Comparison of ENCODE assay signal across 33 mouse cellular contexts in genomic region chr3:116141226-116141625, GRCm38 (mm10).
"Had no signal": no experiment of that assay in that cellular context is flagged by ENCODE, and none has a peak within 500 bp of the region (broad histone marks: within the 10 kb centered on the region; RNA-seq: fewer than 3 reads in every experiment).

No protein-coding gene starts in this region.

- ATAC-seq: hindbrain, embryonic 16.5 days; hindbrain, postnatal 0 days; inflammation-experienced regulatory T-cells, adult 6 months; intestine, embryonic 15.5 days; intestine, embryonic 16.5 days; intestine, postnatal 0 days had no signal

- H3K27ac ChIP-seq: heart, embryonic 15.5 days; hindbrain, embryonic 10.5 days; hindbrain, embryonic 12.5 days; hindbrain, embryonic 13.5 days; hindbrain, embryonic 14.5 days; hindbrain, embryonic 15.5 days; hindbrain, postnatal 0 days; intestine, embryonic 15.5 days; kidney, embryonic 15.5 days; kidney, postnatal 0 days; layer of hippocampus, adult 2 months; left cerebral cortex, adult 2 months had no signal

- H3K27me3 ChIP-seq: heart, embryonic 13.5 days; heart, embryonic 15.5 days; hindbrain, embryonic 12.5 days; hindbrain, embryonic 13.5 days; hindbrain, embryonic 15.5 days; intestine, embryonic 15.5 days; kidney, embryonic 15.5 days had no signal

- H3K4me3 ChIP-seq: heart, embryonic 10.5 days; heart, embryonic 13.5 days; heart, embryonic 15.5 days; hindbrain, embryonic 10.5 days; hindbrain, embryonic 12.5 days; hindbrain, embryonic 13.5 days; hindbrain, embryonic 15.5 days; intestine, embryonic 15.5 days; kidney, embryonic 15.5 days; layer of hippocampus, adult 2 months; left cerebral cortex, adult 2 months had no signal

- H3K36me3 ChIP-seq: heart, embryonic 10.5 days; heart, embryonic 13.5 days; heart, embryonic 15.5 days; hindbrain, embryonic 10.5 days; hindbrain, embryonic 12.5 days; hindbrain, embryonic 13.5 days; hindbrain, embryonic 15.5 days; intestine, embryonic 15.5 days; kidney, embryonic 15.5 days had no signal

- H3K4me1 ChIP-seq: hindbrain, embryonic 10.5 days; hindbrain, embryonic 12.5 days; hindbrain, embryonic 13.5 days; hindbrain, embryonic 15.5 days; intestine, embryonic 15.5 days; kidney, embryonic 15.5 days had no signal

- H3K9ac ChIP-seq: heart, embryonic 13.5 days; heart, embryonic 15.5 days; hindbrain, embryonic 12.5 days; hindbrain, embryonic 13.5 days; hindbrain, embryonic 14.5 days; hindbrain, embryonic 15.5 days; intestine, embryonic 15.5 days; kidney, embryonic 15.5 days had no signal

- H3K9me3 ChIP-seq: heart, embryonic 10.5 days; heart, embryonic 13.5 days; heart, embryonic 15.5 days; hindbrain, embryonic 10.5 days; hindbrain, embryonic 12.5 days; hindbrain, embryonic 13.5 days; hindbrain, embryonic 15.5 days; intestine, embryonic 15.5 days; kidney, embryonic 15.5 days had no signal

- H3K4me2 ChIP-seq: heart, embryonic 15.5 days; hindbrain, embryonic 12.5 days; hindbrain, embryonic 13.5 days; hindbrain, embryonic 14.5 days; hindbrain, embryonic 15.5 days; intestine, embryonic 15.5 days; kidney, embryonic 15.5 days had no signal

- DNase-seq: heart, postnatal 10 days; heart, postnatal 14 days; heart, postnatal 36 days; kidney, adult 11 months; kidney, adult 18-20 months; kidney, adult 2 months; kidney, adult 8-10 months; kidney, adult 9 months; kidney, postnatal 10 days; kidney, postnatal 14 days; kidney, postnatal 25 days; kidney, postnatal 36 days; kidney, postnatal 4 days; layer of hippocampus, adult 9-11 months; layer of hippocampus, postnatal 36 days had no signal
